Mouse (Mus musculus) erythroblast, embryonic 14.5 days (primary cell): ENCODE data around the gene 5730522E02Rik.

Experiments used
- GATA1 ChIP-seq: IDR thresholded peaks from 2 replicates; pipeline ENCODE4 v1.6.1; 2012; ENCODE audit warnings: low read length, inconsistent platforms, mixed read lengths
- TAL1 ChIP-seq: IDR thresholded peaks from 3 replicates; pipeline ENCODE4 v1.6.1; 2012; ENCODE audit warnings: low read length, inconsistent platforms, mixed read lengths

- TF ChIP-seq GATA1: no peak
- no peak for TF ChIP-seq TAL1
Observed at GRCm38 (mm10) chr11:26085380-26086035, 125.1 kb downstream of the 5730522E02Rik start.
